Mouse (Mus musculus) inflammation-experienced regulatory T-cells, adult 6 months (primary cell): Measurements from ENCODE around the gene Serinc1. TPM values are rescaled to one million over a fixed set of nuclear protein-coding genes. Genes with fewer than 3 reads are reported as not detected.
A peak's percentile ranks its signal among the peaks of the same experiment; 100 is the strongest.
"Not testable (repeated sequence)": the region's sequence is repeated elsewhere in the genome, so short reads cannot be mapped to it uniquely, and the experiment has no call there.

Source experiments
- ATAC-seq: one replicate; pipeline ENCODE4 v1.8.0; 2017
- polyA plus RNA-seq, 3 experiments: library from polyadenylated mRNA; unstranded; fragments of 100-300 nt; shearing (Covaris generic); gene quantifications; one replicate each; pipeline ENCODE4 v1.2.1; 2017

Serinc1 gene
- polyA plus RNA-seq: 100 to 1,000 TPM; 100 to 133 (median 115) TPM

DNA sequence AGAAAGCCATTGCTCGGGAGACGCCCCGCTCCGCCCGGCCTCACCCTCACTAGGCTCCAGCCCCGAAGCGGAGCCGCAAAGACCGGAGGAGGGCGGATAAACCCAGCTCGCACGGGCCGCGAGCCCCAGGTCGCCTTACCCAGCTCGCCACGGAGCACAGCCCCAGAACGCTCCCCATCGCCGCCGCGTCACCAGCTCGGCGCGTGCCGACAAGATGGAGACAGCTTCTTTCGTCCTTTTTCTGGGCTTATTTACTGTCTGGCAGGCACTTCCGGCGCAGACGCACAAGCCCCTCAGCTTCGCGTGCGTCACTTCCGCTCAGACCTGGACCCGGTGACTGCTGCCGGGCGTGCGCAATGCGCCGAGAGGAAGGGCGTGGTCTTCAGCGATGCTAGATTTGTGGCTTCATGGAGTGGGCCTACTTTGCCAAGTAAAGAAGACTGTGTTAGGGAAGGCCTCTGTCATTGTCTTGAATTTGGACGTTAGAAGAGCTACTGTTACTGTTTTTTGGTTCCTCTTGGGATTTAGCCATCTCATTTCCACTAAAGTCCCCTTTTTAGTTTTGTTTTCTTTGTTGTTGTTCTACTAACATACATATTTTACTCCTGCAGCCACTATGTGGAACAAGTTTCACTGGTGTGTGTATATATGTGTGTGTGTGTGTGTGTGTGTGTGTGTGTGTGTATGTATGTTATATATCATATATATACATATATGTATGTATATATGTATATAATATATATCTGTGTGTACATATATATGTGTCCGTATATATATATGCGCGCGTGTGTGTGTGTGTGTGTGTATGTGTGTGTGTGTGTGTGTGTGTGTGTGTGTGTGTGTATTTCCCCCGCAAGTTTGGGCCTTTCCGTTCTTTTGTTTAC is at the start of gene Serinc1:
TSS of gene Serinc1 (minus strand) at position 313 of the 884 bp plus-strand sequence.
- peak; percentile 97 for ATAC-seq

DNA sequence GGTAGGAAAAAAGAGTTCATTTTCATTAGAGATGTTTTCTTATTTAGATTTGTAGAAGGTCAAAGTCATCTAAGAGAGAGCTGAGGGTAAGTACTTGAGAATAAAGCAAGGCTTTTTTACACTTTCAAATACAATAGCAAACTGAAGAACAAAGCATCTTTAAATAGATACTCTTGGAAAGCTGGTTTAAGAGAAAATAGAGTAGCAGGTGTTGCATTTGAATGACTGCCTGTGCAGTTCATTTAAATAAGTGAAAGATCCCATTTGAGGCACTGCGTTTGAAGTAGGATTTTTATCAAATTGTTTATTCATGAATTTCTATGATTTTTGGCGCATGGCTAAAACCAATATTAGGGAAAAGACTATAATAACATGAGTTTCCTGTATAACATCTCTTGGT is 44.4 kb upstream of the Serinc1 start:
- no peak for ATAC-seq

DNA sequence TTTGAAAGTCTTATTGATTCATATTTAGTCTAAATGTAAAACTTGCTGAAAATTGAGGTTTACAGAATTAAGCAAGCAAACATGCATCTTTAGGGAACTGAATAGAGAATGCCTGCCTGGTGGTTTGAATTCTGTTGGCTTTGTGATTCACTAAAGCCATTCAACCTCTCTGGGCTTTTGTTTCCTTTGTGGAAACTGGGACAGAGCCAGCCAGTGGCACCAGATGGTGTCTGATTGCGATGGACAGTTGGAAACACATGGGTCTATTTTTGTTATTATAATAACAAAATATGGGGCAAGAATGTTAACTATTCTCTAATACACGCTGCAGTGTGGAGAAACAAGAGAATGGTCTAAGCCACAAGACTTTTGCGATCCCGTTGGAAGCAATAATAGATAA is 39.8 kb upstream of the Serinc1 start:
- no peak for ATAC-seq

DNA sequence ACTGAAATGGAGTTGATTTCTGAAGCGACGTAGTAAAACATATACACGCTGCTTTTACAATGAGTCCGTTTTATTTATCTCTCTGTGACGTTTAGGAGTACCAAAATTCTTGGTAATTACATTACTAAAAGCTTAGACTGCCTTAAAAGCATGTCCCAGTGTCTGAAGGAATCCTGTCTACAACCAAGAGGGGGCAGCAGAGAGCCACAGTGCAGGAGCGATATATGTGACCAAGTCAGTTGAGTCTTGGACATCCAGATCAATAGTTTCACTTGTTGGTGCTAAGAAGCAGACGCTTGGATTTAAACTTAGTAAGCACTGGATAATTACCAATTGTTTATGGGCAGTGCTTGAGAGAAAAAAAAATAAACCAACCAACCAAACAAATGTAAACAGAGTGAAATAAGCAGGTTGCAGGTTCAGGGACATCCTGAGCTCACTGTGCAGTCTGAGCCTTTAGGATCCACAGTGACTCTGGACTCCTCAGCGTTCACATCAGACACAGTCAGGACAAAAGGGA is 38.9 kb upstream of the Serinc1 start:
- no peak for ATAC-seq

DNA sequence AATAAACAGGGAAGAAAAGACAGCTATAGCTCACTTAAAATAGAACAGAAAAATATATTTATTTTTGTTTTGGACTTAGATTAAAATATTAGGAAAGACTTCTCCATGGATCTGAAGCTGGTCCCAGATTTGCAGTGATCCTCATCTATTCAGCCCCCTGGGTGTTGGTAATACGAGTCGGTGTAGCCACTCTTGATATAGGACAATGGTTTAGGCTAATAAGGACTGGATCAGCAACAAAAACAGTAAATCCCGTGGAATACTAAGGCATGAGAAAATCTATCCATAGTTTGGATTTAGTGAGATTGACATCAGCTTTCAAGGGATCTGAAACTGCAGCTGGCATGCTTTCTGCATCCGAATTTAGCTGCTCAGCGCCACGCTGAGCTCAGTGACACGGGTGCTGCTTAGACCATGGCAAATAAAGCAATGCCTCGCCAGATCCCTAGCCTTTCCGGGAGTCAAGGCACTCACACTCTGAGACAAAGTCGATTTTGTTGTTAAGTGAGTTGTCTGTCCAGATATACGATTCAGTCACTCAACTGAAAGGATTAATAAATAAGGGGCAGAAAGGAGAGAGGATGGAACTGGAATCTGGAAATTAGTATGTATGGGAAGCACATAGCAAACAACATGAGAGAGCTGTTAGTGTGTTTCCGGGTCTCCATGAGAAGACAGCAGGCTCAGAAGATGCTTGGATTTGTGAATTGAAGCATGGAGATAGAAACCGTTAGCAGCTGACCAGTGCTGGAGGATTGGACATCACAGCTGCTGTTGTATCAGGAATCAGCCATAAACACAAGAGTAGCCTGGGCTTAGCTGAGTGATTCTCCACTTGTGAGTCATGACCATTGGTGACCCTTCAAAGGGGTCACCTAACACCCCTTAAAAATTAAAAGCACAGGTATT is 36.9 kb upstream of the Serinc1 start:
- ATAC-seq: no peak

DNA sequence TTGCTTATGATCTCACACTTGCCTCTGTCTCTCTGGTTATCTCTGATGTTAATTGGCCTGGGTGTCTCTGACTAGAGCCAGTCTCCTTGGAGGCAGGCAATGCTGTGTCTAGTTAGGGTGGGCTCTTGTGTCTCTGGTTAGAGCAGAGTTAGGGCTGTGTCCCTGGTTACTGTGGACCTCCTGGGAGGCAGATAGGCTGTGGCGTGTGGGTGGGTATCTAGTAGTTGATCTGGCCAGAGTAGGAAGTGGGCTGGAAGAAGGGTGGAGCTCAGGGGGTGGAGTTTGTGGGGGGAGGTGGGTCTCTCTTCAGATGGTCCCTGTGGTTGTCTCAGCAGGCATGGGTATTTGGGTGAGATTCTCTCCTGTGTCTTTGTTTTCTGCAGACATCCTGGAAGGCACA is 33.9 kb upstream of the Serinc1 start:
- no peak for ATAC-seq

DNA sequence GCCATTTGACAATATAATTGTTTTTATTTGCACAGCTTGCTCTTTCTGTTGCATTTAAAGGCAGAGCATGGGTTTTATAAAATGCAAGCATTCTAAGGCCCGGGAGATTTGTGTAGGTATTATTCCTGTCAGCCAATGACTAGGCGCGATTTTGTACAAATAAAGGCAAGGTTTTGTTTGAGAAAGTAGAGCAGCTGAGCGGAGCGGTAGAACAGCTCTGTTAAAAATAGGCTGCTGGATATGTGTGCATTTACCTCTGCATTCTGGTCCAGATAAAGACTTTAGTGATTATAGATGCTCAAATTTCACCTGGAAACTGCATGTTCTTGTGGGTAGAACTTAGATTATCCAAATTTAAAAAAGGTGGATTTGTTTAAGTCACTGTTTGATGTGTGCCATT is 25.3 kb upstream of the Serinc1 start:
- no peak for ATAC-seq

DNA sequence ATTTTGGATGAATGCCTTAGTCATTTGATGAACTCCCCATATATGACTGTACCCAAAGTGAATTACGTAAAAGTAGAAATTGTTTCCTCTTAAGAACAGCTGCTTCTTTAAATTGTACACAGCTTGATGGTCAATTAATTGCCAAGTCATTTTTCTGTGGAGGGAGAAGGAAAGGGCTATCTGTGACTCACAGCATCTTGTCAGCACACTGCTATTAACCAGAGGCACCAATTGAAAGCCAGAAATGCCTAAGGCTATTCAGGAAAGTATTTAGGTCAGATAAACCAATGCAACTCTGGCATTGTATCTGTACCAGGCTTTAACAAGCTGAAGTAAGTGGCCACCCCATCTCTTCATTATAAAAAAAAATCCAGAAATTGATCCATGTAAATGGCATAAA is 21.4 kb upstream of the Serinc1 start:
- no peak for ATAC-seq

DNA sequence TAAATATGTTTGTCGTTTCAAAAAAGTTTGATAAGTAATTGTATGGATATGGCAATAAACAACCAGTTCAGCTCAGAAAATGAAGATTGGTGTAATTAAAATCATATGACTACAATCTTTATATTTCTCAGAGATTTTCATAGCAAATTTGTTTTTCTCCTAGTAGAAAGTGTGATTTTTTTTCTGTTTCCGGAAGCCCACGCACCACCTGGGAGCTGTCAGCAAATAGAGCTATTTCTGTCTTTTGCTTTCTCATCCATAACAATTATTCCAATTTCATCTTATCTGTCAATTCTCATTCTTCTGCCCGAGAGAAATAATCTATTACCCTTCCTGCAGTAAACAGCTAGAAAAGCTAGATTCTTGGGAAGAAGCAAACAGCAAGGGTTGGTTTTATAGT is 17.3 kb upstream of the Serinc1 start:
- no peak for ATAC-seq

DNA sequence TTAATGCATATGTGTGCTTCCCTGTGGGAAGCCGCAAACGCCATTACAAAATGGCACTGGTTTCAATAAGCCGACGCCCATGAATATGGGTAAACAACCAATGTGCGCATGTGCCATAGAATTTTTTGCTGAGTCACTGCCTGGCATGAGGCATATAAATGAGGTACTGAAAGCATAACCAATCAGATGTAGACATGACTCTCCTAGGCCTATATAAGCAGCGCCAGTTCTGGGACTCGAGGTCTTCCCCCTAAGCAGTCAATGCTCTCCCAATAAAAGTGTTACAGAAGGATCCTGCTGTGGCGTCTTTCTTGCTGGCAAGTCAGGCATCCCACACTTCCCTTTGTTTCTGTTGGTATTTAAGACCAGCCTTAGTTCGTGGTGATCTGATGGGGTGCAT is 11.6 kb upstream of the Serinc1 start:
- ATAC-seq: not testable (repeated sequence)

DNA sequence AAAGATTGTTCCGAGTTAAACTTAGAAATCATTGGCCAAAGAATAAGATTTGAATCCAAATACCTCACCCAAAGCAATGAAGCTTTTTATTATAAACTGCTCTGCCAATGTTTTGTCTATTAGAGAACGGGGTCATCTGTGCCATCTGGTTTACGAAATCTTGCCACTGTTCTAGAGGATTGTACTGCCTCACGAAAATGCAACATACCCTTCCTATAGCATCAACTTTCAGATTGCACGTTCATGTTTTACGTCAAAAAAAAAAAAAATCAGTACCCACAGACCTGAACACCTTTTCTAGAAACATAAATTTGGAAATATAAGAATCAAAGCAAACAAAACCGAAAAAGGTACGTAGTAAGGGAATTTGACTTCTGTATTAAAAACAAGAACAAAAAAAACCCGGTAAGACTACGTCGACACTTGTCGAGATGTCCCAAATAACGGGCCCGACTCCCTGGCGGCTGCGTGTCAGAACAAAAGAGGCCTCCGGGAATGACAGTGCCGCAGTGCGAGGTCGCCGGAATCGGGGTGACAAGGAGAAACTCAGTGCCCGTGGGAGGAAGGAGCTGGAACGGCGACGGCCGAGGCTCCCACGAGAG is 613 bp downstream of the Serinc1 start:
- ATAC-seq: no peak

DNA sequence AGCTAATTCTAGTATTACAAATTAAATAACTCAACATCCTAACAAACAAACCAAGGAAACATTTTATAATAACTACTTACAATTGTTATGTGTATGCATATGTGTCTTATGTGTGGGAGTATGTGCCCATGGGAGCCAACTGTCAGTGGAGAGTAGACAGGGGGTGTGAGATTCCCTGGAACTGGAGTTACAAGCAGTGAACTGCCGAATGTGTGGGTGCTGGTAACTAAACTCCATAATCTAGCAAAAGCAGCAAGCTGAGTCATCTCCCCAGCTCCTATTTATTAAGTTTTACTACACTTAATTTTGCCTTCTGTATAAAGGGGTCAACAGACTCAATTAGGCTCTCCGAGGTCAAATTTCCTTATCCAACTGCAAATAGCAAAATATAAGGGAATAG is 1.3 kb downstream of the Serinc1 start:
- ATAC-seq: no peak

DNA sequence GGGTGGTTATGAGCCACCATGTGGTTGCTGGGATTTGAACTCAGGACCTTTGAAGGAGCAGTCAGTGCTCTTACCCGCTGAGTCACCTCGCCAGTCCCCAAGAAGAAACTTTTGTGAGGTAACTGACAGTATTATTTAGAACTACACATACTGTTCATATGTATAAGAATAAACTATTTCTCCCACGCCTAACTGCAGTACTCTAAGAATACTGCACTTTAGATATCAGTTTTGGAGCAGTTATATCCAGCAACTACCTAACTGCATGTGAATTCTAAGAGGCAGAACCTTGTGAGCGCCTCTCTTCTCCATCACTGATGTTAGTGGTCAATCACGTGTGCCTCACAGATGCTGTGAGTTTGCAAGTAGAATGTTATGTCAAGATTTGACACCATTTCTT is 5.9 kb downstream of the Serinc1 start:
- ATAC-seq: no peak

DNA sequence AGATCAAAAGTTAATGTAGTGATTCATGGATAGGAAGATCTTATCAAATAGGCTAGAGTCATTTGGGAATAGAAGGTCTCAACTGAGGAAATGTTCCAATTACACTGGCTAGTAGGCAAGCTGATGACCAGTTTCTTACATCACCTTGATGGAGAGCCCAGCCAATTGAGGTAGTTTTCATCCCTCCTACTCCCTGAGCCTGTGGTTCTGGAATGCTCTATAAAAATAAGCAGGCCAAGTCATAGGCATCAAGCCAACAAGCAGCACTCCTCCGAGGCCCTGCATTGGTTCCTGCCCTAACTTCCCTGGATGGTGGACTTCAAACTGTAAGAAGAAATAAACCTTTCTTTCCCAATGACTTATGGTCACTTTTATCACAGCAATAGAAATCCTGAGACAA is 17.1 kb downstream of the Serinc1 start:
- no peak for ATAC-seq

DNA sequence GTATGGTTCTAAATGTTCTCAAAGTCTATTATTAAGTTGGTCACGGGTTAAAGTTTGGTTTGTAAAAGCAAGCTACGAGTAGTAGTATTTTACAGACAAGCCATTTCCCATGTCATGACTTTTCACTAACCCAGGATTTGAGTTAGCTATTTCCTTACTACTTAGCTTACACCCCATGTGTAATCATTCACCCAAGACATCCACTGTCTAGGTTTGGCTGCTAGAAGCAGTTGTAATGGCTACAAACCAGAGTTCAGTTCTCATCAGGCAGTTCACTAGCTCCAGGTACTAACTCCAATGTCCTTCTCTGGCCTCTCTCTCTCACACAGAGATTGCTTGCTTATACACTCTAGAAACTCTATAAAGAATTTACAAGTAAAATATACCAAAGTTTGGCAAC is 17.7 kb downstream of the Serinc1 start:
- ATAC-seq: no peak

DNA sequence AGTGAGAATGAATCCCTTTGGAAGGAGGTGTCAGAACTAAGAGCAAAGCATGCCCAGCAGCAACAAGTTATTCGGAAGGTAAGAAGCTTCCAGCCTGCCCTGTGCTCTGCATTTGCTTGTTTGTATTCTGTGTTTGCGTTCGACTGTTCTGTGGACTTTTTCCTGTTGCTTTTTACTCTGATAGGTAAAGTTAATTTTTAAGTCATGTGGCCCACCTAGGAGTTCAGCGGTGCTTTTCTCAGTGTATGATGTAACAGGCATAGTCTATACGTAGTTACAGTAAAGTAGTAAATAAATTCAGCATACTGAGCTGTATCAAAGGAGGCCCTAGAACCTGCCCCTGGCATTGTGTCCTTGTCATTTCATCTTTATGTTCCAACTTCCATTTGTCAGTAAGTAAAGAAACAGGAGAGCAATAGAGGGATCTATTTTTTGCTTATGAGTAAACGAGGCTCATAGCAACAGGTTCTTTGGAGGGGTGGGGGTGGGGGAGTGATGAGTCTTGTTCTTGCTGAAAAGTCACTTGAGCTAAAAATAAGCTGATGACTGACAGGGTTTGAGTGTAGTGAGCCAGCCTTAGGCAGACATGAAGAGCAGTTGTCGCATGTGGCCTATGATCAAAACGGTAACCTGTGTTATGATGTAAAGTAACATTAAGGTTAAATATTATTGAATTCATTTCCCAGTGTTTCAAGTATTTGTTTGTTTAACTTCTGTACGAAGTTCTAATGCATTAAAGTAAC is 32.7 kb downstream of the Serinc1 start:
- no peak for ATAC-seq

DNA sequence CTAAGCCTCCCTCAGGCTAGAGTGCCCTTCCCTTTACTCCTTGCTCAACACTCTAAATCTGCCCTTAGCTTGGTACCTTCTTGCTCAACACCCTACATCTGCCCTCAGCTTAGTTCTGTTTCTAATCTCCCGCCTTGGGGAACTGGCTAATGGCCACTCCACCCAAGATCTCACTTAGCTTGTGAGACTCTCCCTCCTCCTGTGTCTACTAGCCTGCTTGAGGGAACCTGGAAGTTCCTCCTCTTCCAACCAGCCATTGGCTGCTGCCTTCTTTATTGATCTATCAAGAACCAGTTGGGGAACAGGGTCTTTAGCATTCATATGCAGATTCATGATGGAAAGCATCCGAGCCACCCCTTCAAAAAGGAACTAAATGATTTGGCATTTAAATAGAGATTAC is 40.3 kb downstream of the Serinc1 start:
- ATAC-seq: no peak

DNA sequence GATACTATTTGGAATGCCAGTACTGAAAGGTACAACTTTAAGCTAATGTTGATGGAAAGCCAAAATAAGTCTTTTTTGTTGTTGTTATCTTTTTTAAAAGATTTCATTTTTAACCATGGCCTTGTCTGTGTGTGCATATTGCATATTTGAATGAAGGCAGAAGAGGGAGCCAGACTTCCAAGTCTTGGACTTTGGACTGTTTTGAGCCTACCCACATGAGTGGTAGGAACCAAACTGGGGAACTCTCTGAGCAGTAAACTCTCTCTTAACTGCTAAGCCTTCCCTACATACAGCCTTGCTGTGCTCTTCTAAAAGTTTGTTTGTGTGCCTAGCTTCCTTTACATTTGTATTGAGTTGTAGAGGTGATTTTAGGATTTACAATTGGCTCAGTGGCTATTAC is 43.7 kb downstream of the Serinc1 start:
- ATAC-seq: no peak

DNA sequence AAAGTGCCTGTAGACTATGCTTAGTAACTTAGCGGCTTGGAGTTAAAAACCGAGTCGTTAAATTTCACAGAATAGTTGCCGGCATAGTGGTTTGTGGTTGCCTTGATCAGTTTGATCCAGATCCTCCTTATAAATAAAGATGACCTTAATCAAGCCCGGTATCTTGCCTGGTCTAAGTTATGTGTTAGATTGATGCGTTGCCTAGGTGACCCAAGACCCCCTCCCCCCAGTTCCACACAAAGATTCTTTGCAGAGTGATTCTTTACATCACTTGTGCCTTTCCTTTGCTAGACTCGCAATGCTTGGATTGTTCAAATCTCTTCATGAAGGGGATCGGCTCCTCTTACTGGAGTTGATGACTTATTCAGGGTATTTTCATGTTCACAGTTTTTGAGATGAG is 45.1 kb downstream of the Serinc1 start:
- ATAC-seq: no peak

DNA sequence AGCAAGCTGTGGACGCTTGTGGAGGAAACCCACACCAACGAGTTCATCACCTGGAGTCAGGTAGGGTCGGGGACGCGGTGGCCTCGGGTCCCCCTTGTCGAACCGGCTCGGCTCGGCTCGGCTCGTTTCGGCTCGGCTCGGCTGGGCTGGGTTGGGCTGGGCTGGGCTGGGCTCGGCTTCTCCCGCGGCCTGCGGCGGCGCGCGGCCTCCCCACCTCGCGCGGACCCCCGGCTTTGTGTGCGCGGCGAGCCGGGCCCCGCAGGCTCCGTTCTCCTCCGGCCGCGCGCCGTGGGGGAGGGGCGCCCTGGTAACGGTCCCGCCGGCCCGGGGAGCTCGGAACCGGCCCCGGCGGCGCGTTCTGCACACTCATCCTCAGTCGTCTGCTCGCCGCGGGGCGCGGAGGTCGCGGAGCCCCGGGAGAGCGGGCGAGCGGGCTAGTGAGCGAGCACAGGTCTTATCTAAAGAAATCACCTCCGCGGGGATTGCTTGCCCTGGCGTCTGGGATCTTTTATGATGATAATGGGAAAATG is 45.7 kb downstream of the Serinc1 start:
- ATAC-seq: peak; percentile 30

DNA sequence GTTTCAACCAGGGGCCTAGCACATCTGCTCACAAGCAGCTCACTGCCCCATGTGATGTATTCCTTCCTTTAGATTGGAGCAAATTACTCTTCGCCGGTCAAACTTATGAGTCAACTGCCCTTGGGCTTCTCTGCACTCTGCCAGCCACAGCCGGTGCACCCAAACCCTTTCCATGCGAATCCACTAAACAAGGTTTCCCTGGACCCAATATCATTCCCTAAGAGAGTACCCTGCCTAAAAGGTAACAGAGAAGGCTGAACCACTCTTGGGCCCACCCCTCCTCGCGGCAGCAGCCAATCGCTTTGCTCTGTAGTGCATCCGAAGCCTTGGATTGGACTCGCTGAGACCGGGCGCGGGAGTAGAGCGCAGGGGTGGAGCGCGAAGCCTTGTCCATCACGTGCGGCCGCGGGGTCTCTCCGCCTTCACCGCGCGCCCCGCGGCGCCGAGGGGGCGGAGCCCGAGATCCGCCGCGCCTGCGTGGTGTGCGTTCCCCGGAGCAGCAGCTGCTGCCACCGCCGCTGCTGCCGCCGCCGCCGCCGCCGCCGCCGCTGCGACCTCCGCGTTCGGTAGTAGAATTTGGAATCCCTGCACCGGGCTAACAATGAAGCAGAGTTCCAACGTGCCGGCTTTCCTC is 46.3 kb downstream of the Serinc1 start, which contains the start of gene Hsf2:
TSS of gene Hsf2 (plus strand) at position 478 of the 634 bp plus-strand sequence.
- ATAC-seq: peak; percentile 97
